Mouse (Mus musculus): Measurements from ENCODE around the gene Kif1bp.

Kif1bp gene

DNA sequence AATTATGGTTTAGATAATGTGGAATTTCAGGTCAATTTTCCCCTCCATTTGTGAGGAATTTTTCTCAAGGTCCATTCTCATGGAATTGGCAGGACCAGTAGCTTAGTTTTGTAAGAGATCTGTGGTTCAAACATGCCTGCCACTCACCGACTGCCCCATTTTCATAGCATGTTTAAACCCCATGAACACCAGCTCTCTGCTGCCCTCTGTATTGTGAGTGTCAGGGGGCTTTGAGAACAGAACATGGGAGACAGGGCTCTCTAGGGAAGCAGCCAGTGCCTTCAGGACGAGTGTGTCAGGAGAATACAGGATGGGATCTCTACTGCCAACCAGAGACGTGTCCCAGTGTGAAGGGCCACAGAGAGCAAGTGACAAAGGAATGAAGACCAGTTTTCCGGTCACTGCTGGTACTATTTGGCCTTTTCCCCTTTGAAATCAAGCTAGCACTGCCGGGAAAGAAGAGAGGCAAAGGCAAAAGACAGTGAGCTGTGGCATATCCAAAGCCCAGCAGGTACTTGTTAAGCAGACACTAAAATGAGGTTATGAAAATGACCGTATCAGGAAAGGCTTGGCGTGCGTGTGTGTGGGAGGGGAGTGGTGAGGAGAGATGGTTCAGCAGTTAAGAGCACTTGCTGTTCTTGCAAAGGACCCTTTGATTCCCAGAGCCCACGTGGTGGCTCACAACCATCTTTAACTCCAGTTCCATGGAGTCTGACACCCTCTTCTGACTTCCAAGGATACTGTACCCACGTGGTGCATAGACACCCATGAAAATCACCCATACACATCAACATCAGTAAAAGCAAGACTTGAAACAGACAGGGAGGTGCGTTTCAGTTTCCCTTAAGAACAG is 22.3 kb downstream of the Kif1bp start:
- no peak for DNase-seq

DNA sequence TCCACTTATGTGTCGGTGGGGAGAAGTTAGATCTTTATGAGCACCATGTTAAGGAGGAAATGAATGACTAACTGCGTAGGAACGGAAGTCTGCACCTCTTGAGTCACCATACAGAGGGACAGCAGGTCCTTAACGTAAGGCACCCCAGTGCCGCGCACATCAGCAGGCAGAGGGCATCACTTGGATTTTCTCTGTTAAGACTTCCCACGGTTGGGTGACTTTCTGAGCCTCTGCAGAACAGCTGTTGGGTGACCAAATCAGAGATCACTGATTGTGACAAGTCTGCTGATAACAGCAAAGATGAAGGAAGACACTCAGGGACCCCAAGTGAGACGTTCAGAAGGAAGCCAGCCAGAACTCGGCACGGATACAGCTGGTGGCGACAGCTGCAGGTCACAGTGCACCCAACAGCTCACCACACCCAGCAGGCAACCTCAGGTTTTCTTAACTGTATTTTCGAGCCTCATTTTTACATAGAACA is 24.6 kb downstream of the Kif1bp start:
- no peak for DNase-seq

DNA sequence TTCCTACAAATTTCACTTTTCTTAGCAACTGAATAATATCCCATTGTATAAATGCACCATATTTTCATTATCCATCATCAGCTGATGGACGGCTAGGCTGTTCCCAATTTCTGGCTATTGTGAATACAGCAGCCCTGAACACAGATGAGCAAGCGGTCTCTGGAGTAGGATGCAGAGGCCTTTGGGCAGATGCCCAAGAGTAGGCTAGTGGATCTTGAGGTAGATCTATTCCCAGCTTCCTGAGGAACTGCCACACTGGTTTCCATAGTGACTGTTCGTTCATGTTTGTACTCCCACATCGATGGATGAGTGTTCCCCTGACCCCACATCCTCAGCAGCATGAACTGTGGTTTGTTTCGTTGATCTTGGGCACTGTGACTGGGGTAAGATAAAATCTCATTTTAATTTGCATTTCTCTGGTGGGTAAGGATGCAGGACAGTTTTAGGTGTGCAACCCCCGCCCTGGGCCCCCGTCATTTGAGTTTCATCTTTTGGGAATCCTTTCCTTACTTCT is 27.4 kb downstream of the Kif1bp start:
- no peak for DNase-seq

DNA sequence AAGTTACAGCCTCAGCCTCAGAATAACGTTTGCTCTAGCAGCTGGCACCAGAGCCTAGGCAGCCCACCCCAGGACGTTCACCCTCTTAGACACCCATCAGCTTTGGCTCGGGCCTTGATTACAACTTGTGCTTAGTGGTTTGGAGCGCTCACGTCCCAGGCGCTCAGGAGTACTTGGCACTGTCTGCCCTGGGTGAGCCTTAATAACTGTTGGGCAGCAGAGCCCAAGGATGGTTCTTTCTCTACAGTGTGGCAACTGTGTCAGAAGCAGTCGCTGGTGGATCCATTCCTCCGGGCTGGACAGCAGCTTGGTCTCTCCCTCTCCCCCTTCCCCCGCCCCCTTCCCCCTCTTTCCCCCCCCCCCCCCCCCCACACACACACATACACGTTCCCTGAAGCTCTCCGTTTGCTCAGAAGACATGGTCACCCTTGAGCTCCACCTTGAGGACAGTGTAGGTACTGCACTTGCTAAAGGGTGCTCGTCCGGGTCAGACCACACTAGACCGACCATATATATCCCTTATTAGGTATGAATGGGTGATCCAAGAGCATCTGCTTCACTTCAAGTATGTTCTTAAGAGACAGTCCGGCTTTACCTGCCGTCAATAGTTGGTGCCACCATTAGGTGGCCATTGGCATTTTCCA is 28.6 kb downstream of the Kif1bp start:
- DNase-seq, result peak; percentile 52 to 69

DNA sequence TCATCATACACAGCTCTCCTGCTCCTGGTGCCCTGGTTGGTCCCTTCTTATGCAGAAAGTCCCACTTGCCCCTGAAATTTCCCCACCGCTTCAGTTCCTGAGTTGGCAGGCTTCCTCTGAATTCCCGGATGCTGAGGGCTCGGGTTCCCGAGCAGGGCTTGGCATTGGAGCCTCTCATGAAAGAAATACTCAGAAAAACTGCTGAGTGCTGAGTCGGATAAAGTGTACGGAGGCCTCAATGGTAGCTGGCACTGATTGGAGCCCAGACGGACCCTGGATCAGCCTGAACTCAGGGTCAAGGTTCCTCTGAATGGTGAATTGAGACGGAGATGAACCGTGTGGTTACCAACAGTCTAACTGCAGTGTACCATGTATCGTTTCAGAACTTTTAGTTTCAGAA is 31.8 kb downstream of the Kif1bp start:
- no peak for DNase-seq

GRCm38 (mm10) chr10:62545759-62546158 is 32.5 kb downstream of the Kif1bp start:
- no peak for DNase-seq

DNA sequence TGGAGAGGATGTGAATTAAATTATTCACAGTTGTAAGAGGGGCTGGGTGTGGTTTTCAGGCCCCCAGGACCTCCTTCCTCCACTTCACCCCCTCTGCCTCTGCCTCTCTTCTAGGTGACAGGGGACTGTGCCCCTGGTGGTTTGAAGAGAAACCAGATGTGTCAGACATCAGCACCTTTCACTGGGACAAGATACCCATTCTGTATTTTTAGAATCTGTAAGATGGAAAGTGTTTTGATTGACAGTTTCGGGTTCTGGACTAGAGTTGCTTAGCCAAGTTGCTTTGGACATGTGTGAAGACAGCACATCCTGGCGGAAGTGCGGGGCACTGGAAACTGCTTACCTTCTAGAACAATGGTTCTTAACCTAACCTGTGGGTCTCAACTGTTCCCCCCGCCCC is 33.9 kb downstream of the Kif1bp start:
- no peak for DNase-seq

- no peak for DNase-seq
Observed at GRCm38 (mm10) chr10:62543399-62543808, 34.9 kb downstream of the Kif1bp start.

DNA sequence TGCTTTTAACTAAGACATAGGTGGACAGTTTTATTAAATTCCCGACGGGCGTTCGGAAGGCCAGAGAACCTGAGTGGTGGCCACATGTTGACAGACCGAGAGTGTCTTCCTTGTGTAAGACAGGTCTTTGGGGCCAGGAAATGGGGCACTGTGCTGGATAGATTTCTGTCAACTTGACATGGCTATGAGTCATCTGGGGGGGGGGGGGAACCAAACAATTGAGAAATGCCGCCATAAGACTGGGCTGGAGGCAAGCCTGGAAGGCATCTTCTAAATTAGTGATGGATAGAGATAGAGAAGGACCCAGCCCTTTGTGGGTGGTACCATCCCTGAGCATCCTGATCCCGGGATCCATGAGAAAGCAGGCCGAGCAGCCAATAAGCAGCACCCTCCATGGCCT is 35.3 kb downstream of the Kif1bp start:
- DNase-seq, result no peak

DNA sequence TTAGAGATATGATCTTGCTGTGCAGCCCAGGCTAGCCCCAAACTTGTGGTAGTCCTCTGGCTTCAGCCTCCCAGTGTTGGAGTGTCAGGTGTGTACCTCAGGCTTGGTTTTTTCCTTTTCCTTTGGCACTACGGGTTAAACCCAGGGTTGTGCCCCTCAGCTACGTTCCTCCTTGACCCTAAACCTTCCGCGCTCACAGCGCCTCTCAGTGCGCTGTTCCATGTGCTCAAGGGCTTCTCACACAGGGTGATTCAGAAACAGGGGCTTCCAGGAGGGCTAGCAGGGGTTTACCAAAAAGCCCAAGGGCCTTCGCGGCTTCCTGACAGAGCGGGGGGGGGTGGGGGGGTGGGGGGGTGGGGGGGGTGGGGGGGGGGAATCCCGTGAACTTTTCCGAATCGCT is 35.8 kb downstream of the Kif1bp start:
- DNase-seq, result no peak

- DNase-seq, result no peak
Observed at GRCm38 (mm10) chr10:62541499-62541898, 36.8 kb downstream of the Kif1bp start.

DNA sequence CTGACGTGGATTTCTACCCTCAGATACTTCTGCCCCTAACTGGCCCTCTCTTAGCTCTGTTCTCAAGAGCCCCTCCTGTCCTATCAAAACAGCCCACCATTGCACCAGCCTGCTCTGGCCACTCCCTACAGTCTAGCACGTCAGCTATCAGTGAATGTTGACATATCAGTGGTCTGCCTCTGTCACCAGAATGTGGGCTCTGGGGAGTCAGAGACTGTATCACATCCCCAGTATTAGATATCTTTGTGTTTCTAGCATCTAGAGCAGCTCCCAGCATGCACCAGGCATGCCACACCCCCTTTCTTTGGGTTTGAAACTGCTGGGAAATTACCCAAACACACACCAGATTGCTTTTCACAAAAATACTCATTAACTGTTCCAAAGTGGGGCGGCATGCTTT is 37.5 kb downstream of the Kif1bp start:
- DNase-seq, result no peak

DNA sequence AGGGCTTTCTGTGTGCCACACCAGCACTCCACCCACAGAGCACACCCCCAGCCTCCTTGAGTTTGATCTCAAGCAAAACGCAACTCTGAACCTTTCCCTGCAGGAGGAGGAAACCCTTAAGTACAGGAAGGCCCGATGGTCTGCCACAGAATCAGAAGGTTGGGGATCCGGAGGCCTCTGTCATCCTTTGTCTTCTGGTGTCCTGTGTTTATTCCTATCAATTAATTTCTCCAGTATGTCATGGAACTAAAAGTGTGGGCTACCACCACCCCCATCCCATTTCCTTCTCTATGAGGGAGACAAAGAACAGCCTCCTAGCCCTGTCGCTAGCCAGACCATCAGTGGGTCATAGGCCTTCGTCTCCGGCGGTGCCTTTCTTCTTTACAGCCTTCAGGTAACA is 43.7 kb downstream of the Kif1bp start:
- no peak for DNase-seq

DNA sequence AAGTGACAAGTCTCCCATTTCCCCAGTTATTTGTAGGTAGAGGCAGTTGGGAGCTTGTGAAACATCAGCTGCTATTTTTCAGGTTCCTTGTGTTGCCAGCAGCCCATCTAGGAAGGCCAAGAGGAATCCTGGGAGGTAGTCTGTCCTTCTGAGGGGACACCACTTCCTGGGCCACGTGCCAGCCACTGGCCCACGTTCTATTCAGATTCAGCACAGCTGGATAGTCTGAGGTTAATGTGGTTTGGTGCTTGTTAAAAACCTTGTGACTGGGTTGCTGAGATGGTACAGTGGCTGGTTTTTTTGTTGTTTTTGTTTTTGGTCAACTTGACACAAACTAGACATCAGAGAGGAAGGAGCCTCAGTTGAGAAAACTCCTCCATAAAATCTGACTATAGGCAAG is 45.4 kb downstream of the Kif1bp start:
- no peak for DNase-seq

DNA sequence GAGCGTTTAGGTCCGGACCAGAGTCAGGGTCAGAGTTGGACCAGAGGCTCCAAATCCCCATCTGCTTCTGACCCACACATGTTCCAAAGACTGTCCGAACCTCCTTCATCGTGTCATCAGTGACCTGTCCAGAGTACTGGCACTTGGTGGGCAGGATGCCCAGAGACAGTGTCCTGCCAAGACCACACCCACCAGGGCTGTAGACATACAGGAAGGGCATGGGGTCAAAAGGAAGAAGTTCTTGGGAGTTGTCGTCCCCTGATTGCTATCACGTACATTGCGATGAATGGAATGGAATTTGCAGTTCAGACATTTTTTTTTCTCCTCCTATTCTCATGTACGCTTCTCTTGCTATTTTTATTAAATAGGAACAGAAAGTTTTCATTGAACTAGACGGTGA is 48.1 kb downstream of the Kif1bp start:
- DNase-seq, result no peak

DNA sequence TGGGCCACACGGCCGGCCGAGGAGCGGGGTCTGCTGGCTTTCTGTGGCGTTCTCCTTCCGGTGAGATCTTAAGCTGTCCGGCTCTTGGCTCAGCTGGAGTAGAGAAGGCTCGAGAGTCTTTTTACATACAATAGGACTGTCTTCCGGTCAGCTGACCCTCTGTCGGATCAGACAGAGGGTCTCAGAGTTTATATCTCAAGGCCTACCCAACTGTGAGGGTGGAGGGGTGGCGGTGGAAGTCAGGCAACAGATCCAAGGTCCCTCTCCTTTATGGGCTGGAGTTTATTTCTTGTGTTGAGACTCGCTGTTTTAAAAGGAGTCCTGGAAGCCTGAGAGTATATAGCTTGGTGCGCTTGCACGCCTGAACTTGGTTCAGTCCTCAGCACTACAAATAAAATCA is 50.9 kb downstream of the Kif1bp start, which contains the start of gene Srgn:
TSS of gene Srgn (minus strand) at position 101 of the 400 bp plus-strand sequence.
- no peak for DNase-seq

DNA sequence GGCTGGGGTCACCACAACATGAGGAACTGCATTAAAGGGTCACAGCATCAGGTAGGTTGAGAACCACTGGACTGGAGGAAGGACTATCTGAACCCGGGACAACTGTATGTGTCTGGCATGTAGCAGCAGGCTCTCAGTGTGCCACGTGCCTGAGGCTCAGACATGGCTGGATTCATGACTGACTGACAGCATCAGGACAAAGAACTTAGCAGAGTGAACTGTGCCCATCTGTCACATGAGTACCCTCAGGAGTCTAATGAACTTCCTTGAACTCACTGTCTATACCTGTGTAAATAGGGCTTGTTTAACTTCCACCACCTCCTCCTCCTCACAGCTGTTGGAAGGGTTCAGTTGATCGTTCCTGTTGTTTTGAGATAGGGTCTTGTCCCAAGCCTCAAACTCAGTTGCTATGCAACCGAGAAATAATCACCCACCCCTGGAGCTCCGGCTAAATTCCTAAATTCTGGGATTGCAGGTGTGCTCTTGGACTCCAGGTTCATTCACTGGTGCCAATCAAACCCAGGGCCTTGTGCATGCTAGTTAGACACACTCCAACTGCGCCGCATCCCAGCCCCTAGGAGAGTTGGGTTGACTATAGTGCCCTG is 55.8 kb downstream of the Kif1bp start:
- DNase-seq, result no peak

- DNase-seq, result no peak
Observed at GRCm38 (mm10) chr10:62521763-62522162, 56.5 kb downstream of the Kif1bp start.

DNA sequence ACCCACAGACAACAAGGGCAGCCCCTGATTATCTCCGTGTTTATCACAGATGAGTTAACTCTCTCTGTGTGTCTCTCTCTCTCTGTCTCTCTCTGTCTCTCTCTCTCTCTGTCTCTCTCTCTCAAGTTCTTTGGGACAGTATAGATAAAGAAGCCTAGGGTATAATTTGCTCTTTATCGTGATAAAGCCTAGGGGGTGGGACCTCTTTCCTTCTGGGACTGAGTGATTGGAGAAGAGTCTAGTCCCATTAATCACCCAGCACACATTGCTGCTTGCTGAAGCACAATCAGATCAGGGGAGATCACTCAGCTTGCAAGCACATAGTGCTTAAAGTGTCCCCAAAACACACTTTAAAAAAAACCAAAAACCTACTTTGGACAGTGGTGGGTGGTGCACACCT is 57.3 kb downstream of the Kif1bp start:
- DNase-seq, result no peak

GRCm38 (mm10) chr10:62517511-62517910 is 60.7 kb downstream of the Kif1bp start:
- no peak for DNase-seq

GRCm38 (mm10) chr10:62512855-62513254 is 65.4 kb downstream of the Kif1bp start:
- no peak for DNase-seq

GRCm38 (mm10) chr10:62511528-62511927 is 66.7 kb downstream of the Kif1bp start:
- no peak for DNase-seq

- no peak for DNase-seq
Observed at GRCm38 (mm10) chr10:62509032-62509656, 69.1 kb downstream of the Kif1bp start.

Data from cerebellum, adult 18-20 months (tissue).